Mouse (Mus musculus): ENCODE results near the gene Trub2.

Gene Trub2

DNA sequence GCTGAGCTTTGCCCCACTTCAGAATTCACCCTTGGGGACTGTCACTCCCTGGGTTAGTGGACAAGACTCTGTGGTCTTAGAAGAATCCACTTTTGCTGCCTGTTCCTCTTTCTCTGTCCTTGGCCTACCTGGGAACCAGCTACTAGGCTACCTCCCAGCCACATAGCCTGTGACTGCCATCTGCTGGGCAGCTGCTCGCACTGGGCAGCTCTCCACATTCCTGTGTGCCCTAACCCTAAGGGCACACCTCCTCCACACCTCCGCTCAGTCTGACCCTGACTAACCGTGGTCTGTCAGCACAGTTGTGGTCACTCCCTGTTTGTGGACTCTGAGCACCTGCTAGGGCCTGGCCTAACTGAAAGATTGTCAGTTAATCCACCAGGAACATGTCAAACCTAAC lies 56.8 kb downstream of the Trub2 start:
- CTCF ChIA-PET, result no interaction called here

DNA sequence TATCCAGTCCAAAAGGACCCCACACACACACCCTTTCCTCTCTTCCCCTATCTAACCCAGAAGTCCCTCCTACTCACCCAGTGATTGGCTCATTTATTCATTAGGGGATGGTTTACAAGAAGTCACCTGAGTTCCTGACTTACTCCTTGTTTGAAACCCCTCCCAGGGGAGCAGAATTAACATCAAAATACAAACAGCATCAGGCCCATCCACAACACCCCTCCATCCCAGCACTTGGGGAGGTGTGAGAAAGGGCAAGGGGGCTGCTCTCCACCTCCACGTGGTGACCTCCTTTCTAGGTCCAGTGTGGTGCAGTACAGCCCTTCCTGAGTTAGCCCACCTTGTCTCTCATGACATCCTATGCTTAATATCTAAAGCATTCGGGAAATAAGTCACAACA lies 58.8 kb downstream of the Trub2 start:
- CTCF ChIA-PET, result no interaction called here

DNA sequence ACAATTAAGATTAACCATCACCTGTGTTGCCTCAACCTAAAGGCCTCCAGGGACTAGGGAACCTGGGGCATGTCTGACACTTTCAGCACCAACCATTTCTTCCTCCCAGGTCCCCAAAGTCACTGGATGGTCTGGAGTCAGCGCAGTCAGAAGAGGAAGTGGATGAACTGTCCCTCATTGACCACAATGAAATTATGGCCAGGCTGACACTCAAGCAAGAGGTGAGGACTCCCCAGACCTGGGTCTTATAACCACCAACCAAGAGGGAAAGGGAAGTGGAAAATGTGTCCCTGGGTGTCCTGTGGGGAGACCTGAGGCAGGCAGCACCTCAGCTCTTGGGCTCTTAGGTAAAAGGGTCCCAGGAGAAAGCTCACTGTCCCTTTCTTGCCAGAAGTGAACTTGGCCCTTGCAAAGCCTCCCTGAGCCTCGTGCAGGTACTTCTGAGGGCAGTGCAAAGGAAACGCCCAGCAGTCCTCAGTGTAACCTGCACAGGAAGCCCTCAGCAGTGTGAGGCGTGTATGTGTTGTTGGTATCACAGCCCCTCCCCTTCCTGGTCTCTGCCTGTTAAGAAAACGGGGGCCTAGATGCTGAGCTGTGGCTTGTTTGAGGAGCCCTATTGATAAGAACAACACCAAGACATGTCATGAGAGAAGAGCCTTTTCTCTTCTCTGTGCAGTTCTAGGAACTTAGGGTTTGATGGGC lies 63.5 kb downstream of the Trub2 start:
- CTCF ChIA-PET, result no interaction called here

DNA sequence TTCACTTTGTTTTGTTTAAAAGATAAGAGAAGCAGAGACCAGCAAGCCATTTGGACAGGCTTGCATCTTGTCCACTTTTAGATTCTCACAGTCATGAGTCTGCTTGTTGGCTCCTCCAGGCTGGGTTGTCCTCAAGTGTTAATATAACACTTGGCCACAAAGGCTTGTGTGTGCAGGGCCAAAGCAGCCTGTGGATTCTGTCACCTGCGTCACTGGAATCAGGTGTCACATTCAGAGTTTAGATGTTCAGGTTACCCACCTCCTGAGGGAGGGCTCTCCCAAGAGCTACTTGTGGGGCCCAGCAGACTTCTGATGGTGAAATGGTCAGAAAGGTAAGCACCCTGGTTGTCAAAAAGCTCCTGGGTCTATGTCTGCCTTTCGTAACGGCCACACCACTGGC lies 65.2 kb downstream of the Trub2 start:
- CTCF ChIA-PET, result interaction anchor here (0.5 to 0.6 kb wide), 2 partner anchors 449 to 785 kb away, joined by 3 to 4 read pairs; no protein-coding TSS in a partner anchor

DNA sequence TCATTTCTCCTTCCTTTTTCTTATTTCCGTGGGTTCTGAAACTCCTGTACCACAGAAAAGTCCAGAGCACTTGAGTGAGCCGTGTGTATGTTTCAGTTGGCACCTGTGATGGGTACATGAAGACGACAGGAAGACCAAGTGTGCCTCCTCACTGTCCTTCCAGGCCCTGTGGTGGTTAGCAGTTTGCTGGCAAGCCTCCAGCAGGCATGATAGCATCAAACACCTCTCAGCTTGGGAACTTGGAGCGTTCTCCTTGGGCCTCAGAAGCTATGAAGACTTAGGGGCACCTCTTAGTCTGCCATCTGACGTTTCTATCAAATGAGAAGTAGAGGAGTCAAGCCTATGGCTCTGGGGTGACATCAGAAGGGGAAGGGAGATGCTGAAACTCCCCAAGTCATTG lies 69.7 kb downstream of the Trub2 start:
- CTCF ChIA-PET, result interaction anchor here (0.6 kb wide), 1 partner anchor 126 kb away, joined by 4 read pairs; no protein-coding TSS in a partner anchor

DNA sequence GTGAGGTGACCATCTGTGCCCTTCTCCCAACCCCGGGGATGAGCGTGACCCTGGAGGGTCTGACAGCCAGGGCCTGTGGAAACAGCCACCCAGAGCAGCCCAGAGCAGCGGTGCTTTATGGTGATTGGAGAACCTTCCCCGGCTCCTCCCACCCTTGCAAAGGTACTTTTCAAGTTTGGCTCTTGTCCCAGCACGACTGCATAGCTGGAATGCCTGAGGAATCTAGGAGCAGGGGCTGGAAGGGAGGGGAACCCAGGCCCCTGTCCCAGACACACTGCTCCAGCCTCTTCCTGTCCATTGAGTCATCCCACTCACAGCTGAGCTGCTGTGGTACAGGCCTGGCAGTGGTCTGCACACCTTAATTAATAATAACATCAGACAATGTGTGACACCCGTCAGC lies 71.6 kb downstream of the Trub2 start:
- CTCF ChIA-PET, result no interaction called here

DNA sequence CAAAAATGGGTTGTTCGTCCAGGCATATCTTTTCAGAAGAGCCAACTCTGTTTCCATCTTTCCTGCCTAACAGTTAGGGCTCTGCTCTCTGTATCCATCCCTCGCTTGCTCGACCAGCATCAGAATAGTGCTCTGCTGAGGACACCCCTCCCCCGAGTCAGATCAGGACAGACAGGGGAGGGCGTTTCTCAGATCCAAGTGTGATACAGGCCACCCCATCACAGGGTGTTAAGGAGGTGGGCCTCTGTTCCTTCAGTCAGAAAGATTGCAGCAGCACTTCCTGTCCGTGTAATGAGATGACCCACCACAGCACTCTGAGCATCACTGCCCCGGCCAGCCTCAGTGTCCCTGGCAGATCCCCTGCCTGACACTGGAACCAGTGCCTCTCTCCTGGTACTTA lies 72.2 kb downstream of the Trub2 start:
- CTCF ChIA-PET, result no interaction called here

DNA sequence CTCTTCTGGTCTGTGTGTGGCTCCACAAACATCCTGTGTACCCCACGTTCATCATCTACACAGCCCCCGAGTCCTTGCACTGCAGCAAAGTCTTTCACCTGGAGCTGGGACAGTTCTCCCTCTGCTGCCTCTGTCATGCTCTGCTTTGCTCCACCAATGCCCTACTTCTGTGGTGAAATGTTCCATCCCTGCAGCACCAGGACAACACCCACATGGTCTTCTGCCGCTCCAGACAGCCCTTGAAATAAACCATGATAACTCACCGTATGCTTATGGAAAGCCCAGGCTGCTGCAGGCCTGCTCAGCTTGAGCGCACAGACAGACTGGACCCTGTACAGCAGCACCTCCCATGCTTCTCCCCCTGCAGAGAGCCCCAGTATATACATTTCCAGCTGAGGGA lies 74.2 kb downstream of the Trub2 start:
- CTCF ChIA-PET, result interaction anchor here (0.6 kb wide), 1 partner anchor 77 kb away, joined by 14 read pairs; no protein-coding TSS in a partner anchor

DNA sequence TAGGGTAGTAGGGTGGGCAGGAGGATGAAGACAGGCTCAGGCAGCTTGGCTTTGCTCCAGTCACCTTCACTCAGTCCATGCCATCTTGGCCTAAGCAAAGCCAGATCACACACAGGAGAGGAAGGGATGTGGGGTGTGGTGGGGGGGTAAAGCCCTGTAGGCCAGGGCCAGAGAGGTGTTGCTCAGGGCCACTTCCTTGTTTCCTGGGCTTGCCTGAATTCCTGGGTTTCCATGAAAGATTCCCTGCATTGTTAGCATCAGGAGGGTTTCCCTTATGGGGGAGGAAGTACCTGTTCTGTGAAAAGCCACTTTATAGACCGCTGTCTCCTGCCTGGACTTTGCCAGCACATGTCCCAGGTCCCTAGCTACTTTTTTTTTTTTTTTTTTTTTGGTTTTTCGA lies 74.8 kb downstream of the Trub2 start:
- CTCF ChIA-PET, result interaction anchor here (0.6 kb wide), 1 partner anchor 48 kb away, joined by 5 read pairs; no protein-coding TSS in a partner anchor

DNA sequence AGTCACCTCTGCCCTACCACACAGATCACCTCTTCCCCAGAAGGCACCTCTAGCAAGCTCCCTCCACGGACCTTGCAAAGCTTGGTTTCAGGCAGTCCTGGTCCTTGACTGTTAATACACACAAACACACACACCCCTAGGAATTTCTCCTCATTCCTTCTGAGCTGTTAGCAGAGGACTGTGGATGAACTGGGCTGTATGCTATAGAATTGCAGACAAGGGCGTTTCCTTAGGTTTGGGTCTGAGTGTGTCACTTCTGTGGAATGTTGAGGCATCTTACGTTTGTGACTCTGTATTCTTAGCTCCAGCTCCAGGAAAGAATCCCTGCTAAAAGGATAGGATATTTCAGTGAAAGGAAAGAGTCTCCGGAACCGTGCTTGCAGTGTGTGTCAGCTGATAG lies 76.4 kb downstream of the Trub2 start:
- CTCF ChIA-PET, result no interaction called here
